Mouse (Mus musculus) heart, adult 18-20 months (tissue): ENCODE data around the gene Zfp867. TPM values are rescaled to one million over a fixed set of nuclear protein-coding genes. Genes with fewer than 3 reads are reported as not detected.

Experiments
- DNase-seq, 2 experiments: peaks; one replicate each; pipeline ENCODE4 v3.0.0; 2021 to 2022; ENCODE audit warnings: mixed read lengths in 1 of 2
- total RNA-seq, 2 experiments: library from RNA; stranded (reverse); gene quantifications; 2 replicates each; pipeline ENCODE4 v1.2.3; 2021

The Zfp867 gene
- total RNA-seq, 2 experiments from 2014 or later = 2.5 to 3.2 TPM

- no peak for DNase-seq
Observed at GRCm38 (mm10) chr11:59460459-59460858, 11.8 kb downstream of the Zfp867 start.

DNA sequence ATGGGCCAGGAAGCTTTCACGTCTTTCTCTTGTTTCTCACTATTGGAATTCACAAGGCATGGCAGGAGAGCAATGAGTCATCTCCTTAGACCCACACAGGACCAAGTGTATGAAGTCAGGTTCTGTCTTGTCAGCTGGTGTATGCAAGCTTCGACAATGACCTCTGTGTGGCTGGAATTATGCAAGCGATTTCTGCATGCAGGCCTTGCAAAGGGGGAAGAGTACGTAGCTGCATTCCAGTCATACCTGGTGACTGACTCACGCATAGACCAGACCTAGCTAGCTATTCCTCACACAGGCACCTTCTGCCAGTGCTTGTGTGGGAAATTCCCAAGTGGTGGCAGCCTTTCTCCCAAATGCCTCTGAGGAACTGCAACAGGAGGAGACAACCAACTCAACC lies 13.3 kb downstream of the Zfp867 start:
- peak; percentile 65 to 80 for DNase-seq

DNA sequence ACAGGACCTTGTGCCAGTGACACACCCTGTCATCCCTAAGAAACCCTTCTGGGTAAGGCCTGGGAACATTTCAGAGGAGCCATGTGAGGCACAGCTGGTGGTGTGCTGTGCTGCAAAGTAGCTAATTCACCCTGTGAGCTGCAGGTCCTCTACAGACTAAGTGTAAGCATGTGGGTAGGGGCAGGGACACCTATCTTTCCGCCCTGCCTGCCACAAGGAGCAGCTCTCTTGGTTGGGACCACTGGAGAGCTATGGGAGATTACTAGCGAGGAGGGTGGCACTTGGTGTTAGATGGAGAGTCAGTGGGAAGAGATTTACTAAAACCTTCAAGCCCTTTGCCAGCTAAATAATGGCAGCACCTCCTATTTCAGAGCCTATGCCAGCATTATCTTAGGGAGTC lies 15.4 kb downstream of the Zfp867 start:
- DNase-seq = no peak

- no peak for DNase-seq
Observed at GRCm38 (mm10) chr11:59456346-59456745, 15.9 kb downstream of the Zfp867 start.

DNA sequence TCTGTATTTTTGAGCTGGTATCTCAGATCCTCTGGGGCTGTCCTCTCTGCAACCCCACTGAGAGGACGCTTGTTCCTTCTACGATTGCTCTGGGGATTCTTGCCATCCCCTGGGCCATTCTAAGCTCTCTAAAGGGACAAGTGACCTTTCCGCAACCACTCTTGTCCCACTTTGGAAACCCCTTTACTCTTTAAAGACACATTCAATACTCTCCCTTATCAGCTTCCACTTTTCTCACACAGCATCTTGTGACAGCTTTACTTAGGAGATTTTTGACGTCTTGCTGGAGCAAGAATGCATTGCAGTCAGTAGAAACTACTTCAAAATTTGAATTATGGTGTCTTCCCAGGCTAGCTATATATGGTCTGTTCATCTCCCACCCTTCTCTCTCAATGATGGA lies 21.2 kb downstream of the Zfp867 start, which contains the start of gene Snap47:
Gene Snap47 (minus strand): TSS at position 101 of the 400 bp plus-strand sequence.
- no peak for DNase-seq

DNA sequence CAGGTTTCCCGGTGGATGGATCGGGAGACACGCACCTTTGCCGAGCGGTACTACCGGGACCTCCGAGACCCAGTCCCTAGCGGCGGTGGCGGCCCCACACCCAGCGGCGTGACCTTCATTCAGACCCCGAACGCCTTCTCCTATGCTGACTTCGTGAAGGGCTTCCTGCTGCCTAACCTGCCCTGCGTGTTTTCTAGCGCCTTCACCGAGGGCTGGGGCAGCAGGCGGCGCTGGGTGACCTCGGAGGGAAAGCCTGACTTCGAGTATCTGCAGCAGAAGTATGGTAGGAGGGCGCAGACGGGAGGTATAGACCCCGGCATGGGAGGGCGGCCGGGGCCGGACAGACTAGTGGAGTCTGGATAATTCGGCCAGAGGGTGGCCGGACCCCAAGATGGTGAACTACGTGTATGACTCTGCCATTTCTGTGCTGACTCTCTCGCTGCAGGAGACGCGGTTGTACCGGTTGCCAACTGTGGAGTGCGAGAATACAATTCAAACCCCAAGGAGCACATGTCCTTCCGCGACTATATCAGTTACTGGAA lies 22.0 kb downstream of the Zfp867 start:
- no peak for DNase-seq

GRCm38 (mm10) chr11:59449741-59450229 lies 22.5 kb downstream of the Zfp867 start, which contains the start of gene Jmjd4:
Gene Jmjd4 (plus strand): TSS chr11:59450045.
- DNase-seq = peak; percentile 94 to 95

DNA sequence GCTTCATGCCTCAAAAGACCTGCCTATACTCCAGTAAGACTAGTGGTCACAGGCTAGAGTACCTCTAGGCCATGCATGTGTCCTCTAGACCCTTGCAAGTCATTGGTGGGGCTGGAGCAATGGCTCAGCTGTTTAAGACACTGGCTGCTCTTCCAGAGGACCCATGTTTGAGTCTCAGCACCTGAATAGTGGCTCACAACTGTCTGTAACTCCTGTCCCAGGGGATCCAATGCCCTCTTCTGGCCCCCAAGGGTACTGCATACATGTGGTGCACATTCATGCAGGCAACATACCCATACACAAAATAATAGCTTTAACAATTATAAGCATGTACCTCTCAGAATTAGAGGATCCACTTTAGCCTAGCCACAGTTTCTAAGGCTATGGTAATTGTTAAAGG lies 29.2 kb downstream of the Zfp867 start:
- no peak for DNase-seq

DNA sequence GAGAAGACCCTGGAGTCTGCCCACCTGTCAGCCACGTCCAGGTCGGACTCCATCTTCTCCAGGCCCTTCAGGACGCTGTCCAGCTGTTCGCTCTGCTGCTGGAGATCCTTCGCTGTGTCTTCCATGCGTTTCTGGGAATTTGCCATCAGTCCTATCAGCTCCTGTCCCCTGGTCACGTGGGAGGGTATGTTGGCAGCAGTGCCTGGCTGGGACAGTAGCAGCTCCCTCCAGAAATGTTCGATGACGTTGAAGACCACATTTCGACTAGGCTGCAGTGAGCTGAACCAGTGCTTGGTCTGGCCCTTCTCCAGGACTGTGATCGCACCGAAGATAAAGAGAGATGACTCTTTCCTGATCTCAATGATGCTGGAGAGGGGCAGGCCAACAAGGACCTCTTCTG lies 34.3 kb downstream of the Zfp867 start:
- DNase-seq = peak in 1 of 2 experiments; percentile 22

- DNase-seq = no peak
Observed at GRCm38 (mm10) chr11:59432261-59432660, 40.0 kb downstream of the Zfp867 start.

GRCm38 (mm10) chr11:59429959-59430358 lies 42.3 kb downstream of the Zfp867 start:
- DNase-seq = no peak

DNA sequence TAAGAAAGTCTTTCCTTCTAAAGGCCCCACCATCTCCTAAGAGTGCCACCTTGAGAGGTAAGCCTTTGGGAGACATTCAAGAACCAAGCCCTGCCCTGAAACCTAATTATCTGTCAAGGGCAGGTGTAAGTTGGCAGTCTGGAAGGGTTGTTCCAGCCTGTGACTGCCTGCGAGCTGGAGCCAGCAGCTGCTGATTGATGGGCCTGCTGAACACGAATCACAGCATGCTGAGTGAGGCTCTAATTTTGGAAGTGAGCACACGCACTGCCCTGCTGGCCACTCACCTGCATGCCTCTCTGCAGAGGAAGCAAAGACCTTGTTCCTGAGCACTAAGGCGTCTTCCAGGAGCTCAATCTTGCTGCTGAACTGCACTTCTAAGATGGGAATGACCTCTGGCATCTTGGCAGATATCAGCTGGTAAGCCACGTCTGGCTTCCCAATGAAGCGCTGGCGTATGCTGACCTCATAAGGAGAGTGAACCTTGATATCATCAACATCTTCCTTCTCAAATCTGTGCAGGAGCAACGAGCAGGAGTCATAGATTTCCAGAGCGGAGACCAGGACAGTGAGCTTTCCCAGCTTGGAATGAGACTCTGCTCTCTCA lies 44.1 kb downstream of the Zfp867 start:
- peak; percentile 31 to 60 for DNase-seq

GRCm38 (mm10) chr11:59425671-59426101 lies 46.6 kb downstream of the Zfp867 start:
- no peak for DNase-seq

GRCm38 (mm10) chr11:59423010-59423588 lies 49.2 kb downstream of the Zfp867 start:
- DNase-seq = no peak

- DNase-seq = no peak
Observed at GRCm38 (mm10) chr11:59421967-59422366, 50.3 kb downstream of the Zfp867 start.

GRCm38 (mm10) chr11:59421436-59421835 lies 50.8 kb downstream of the Zfp867 start:
- DNase-seq = peak in 1 of 2 experiments; percentile 26

GRCm38 (mm10) chr11:59418708-59419107 lies 53.6 kb downstream of the Zfp867 start:
- DNase-seq = no peak

DNA sequence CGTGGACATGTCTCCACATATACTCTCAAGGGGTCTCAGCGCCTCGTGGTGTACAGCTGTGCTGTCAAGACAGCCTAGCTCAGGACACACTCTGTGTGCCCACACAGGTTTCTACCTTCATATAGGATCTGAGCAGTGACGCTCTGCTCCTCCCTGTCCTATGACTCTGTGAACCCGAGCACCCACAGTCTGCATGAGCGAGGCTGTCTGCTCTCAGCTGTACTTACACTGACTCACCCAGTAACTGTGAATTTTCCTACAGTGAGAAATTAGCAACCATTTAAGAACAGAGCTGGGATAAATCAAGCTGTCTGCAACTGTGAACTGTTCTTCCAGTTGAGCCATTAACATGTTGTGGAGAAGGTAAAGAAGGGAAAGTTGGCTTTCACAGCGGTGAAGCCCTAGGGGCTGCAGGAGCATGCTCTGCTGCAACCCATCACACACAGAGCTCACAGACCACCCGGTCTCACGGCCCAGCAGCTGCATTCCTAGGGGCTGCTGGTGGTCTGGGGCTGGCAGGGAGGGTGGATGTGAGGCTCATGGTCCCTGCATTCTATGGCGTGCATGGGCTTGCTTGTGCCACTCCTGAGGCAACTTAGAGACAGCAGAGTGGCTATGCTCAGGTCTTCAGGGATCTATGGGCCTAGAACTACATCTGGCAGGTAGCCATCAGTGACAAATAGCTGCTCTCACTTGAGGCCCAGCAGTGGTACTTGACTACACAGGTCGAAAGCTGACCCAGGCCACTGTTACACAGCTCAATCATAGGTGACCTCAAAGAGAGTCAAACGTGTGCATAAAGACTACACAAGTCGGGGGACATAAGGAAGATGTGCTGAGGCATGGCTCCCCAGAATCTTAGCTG lies 59.0 kb downstream of the Zfp867 start:
- DNase-seq = no peak

DNA sequence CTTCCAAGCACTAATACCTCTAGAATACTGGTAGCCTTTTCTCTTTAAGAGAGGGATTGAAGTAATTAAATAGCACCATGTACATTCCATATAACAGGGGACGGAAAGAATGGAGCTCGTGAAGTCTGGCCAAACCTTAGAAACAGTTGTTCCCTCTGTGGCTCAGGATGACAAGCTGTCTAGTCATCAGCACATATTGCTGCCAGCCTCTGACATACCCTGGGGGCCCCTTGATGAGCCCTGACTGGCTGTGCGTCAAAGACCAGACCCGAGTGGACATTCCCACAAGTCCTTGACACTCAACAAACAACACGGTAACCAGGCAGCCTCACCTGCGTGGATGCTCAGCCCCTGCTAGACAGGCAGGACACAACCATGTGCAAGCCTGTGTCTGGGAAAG lies 60.2 kb downstream of the Zfp867 start:
- DNase-seq = no peak
